Mouse (Mus musculus) R1 (cell line): Measurements from ENCODE around the gene Pih1d1.
"Not testable (repeated sequence)": the region's sequence is repeated elsewhere in the genome, so short reads cannot be mapped to it uniquely, and the experiment has no call there.

Experiments used
- DNase-seq: peaks from one replicate; pipeline ENCODE4 v3.0.0-alpha.2; 2018; ENCODE audit warnings: low read depth, low spot score

Pih1d1 gene

GRCm38 (mm10) chr7:45147899-45148298 is 6.2 kb upstream of the Pih1d1 start:
- no peak for DNase-seq

- no peak for DNase-seq
These were observed 5.5 kb upstream of the Pih1d1 start for GRCm38 (mm10) chr7:45148534-45149098.

GRCm38 (mm10) chr7:45149545-45149944 is 4.6 kb upstream of the Pih1d1 start:
- DNase-seq: no peak

GRCm38 (mm10) chr7:45150321-45150720 is 3.8 kb upstream of the Pih1d1 start:
- DNase-seq: peak; percentile 61

GRCm38 (mm10) chr7:45151303-45151702 is 2.8 kb upstream of the Pih1d1 start:
- no peak for DNase-seq

GRCm38 (mm10) chr7:45153052-45153451 is 1.1 kb upstream of the Pih1d1 start:
- not testable (repeated sequence) for DNase-seq

GRCm38 (mm10) chr7:45153586-45153985 is 517 bp upstream of the Pih1d1 start:
- DNase-seq: peak; percentile 70

- peak; percentile 91 for DNase-seq
These were observed 951 bp downstream of the Pih1d1 start for GRCm38 (mm10) chr7:45154993-45155514.

- DNase-seq: peak; percentile 93
These were observed 1.5 kb downstream of the Pih1d1 start for GRCm38 (mm10) chr7:45155590-45155989.

- no peak for DNase-seq
These were observed 2.1 kb downstream of the Pih1d1 start for GRCm38 (mm10) chr7:45156206-45156605.

GRCm38 (mm10) chr7:45157459-45157858 is 3.4 kb downstream of the Pih1d1 start:
- DNase-seq: no peak

GRCm38 (mm10) chr7:45158991-45159390 is 4.9 kb downstream of the Pih1d1 start:
- DNase-seq: no peak

- DNase-seq: no peak
These were observed 6.3 kb downstream of the Pih1d1 start for GRCm38 (mm10) chr7:45160316-45160800.

GRCm38 (mm10) chr7:45160866-45161265 is 6.8 kb downstream of the Pih1d1 start:
- no peak for DNase-seq

- peak; percentile 98 for DNase-seq
These were observed 7.7 kb downstream of the Pih1d1 start for GRCm38 (mm10) chr7:45161612-45162473.

- no peak for DNase-seq
These were observed 8.4 kb downstream of the Pih1d1 start for GRCm38 (mm10) chr7:45162551-45162950.

- no peak for DNase-seq
These were observed 9.0 kb downstream of the Pih1d1 start for GRCm38 (mm10) chr7:45162996-45163615.

- peak; percentile 59 for DNase-seq
These were observed 9.8 kb downstream of the Pih1d1 start, which contains the start of gene Slc17a7 for GRCm38 (mm10) chr7:45163735-45164490. Gene Slc17a7, plus strand, starts transcription at chr7:45163949.

GRCm38 (mm10) chr7:45164833-45165232 is 10.7 kb downstream of the Pih1d1 start:
- no peak for DNase-seq

- DNase-seq: no peak
These were observed 11.6 kb downstream of the Pih1d1 start for GRCm38 (mm10) chr7:45165701-45166100.

- DNase-seq: no peak
These were observed 12.9 kb downstream of the Pih1d1 start for GRCm38 (mm10) chr7:45166950-45167401.
